Mouse (Mus musculus) natural killer cell, adult 2 months (primary cell): ENCODE results near the gene Cfap54.

ENCODE experiments used
- DNase-seq, 2 experiments: peaks; one replicate each; pipeline ENCODE4 v3.0.0; 2022; ENCODE audit warnings: low spot score in 2 of 2

Gene Cfap54

GRCm38 (mm10) chr10:92754359-92754758, 327.1 kb downstream of the Cfap54 start:
- DNase-seq: no peak

GRCm38 (mm10) chr10:92730339-92730738, 351.1 kb downstream of the Cfap54 start:
- no peak for DNase-seq

GRCm38 (mm10) chr10:92728723-92729122, 352.7 kb downstream of the Cfap54 start:
- no peak for DNase-seq
